Mouse (Mus musculus) forebrain, embryonic 13.5 days (tissue): ENCODE results near the gene Rsrc1. TPM values are rescaled to one million over a fixed set of nuclear protein-coding genes. Genes with fewer than 3 reads are reported as not detected.
A peak's percentile ranks its signal among the peaks of the same experiment; 100 is the strongest.

Experiments
- ATAC-seq: fragments of 200-750 bp; cut with Nextera tagmentation; 2 replicates; pipeline ENCODE4 v1.8.0; 2017
- H3K27ac ChIP-seq: fragments of 300-500 bp; sonication (generic); 2 replicates; pipeline ENCODE4 v1.5.1; 2015; ENCODE audit warnings: inconsistent platforms, mild to moderate bottlenecking, moderate library complexity
- H3K27me3 ChIP-seq: fragments of 300-500 bp; sonication (generic); 2 replicates; pipeline ENCODE4 v1.6.1; 2015; ENCODE audit warnings: mild to moderate bottlenecking, inconsistent platforms
- H3K36me3 ChIP-seq: fragments of 300-500 bp; sonication (generic); 2 replicates; pipeline ENCODE4 v1.6.1; 2015; ENCODE audit warnings: mild to moderate bottlenecking, inconsistent platforms; ENCODE audit not compliant: poor library complexity, severe bottlenecking
- H3K4me1 ChIP-seq: fragments of 300-500 bp; sonication (generic); 2 replicates; pipeline ENCODE4 v1.6.1; 2015; ENCODE audit warnings: inconsistent platforms
- H3K4me2 ChIP-seq: fragments of 300-500 bp; sonication (generic); 2 replicates; pipeline ENCODE4 v1.6.1; 2015; ENCODE audit warnings: inconsistent platforms, mild to moderate bottlenecking, moderate library complexity
- H3K4me3 ChIP-seq: fragments of 300-500 bp; sonication (generic); 2 replicates; pipeline ENCODE4 v1.5.1; 2015; ENCODE audit warnings: mild to moderate bottlenecking, inconsistent platforms
- H3K9ac ChIP-seq: fragments of 300-500 bp; sonication (generic); 2 replicates; pipeline ENCODE4 v1.6.1; 2015; ENCODE audit warnings: mild to moderate bottlenecking, inconsistent platforms
- H3K9me3 ChIP-seq: fragments of 300-500 bp; sonication (generic); replicated peaks from 2 replicates; pipeline ENCODE4 v1.6.1; 2016; ENCODE audit warnings: inconsistent platforms
- WGBS: fragments of 180-500 bp; shearing (Covaris S2); methylation state at CpG from one replicate; pipeline ENCODE4 v1.1.7; 2015; 5-methylcytosine and 5-hydroxymethylcytosine counted together
- polyA plus RNA-seq: library from polyadenylated mRNA; unstranded; fragments of >200 nt; fragmentation: Nextera tagmentation; extraction: Ambion mirVana; gene quantifications from 2 replicates; pipeline ENCODE4 v1.2.1, GENCODE M21; 2015

Gene Rsrc1
- polyA plus RNA-seq, 1 experiment from 2014 or later, result 32.4 TPM

- Histone ChIP-seq H3K27ac (no peak overlapping the region), H3K4me1 (peaks cover 29% of the 10 kb centered on the region), H3K36me3 (no peaks in the 10 kb centered on the region), H3K4me2 (no peak overlapping the region), H3K9ac (no peak overlapping the region), H3K27me3 (peaks cover 93% of the 10 kb centered on the region), H3K4me3 (no peak overlapping the region), H3K9me3 (no peaks in the 10 kb centered on the region)
- 3% methylated on average over 13 of the region's 13 CpGs for WGBS
- no peak for ATAC-seq
Observed at GRCm38 (mm10) chr3:66976889-66977615, 4.1 kb upstream of the Rsrc1 start.

- no peaks in the 10 kb centered on the region for H3K36me3 ChIP-seq
- no peak overlapping the region for H3K4me2 ChIP-seq
- no peak overlapping the region for H3K27ac ChIP-seq
- no peak overlapping the region for H3K9ac ChIP-seq
- WGBS, result under 1% methylated on average over 25 of the region's 25 CpGs
- ATAC-seq, result no peak
- H3K4me3 ChIP-seq, result no peak overlapping the region
- peaks cover 37% of the 10 kb centered on the region for H3K4me1 ChIP-seq
- no peaks in the 10 kb centered on the region for H3K9me3 ChIP-seq
- H3K27me3 ChIP-seq, result peaks cover 94% of the 10 kb centered on the region
Observed at GRCm38 (mm10) chr3:66977811-66978456, 3.3 kb upstream of the Rsrc1 start.

- WGBS, result under 1% methylated on average over 45 of the region's 45 CpGs
- peak overlapping the region; percentile 34; the same call in 1 of the 2 replicates for H3K9ac ChIP-seq
- no peak overlapping the region for H3K27ac ChIP-seq
- peaks cover 92% of the 10 kb centered on the region for H3K27me3 ChIP-seq
- ATAC-seq, result 0 out of 2 replicates have a peak, but pooled peaks have one; percentile 5
- peak overlapping the region; percentile 26 for H3K4me3 ChIP-seq
- H3K36me3 ChIP-seq, result no peaks in the 10 kb centered on the region
- H3K4me2 ChIP-seq, result peak overlapping the region; percentile 33
- H3K4me1 ChIP-seq, result peaks cover 30% of the 10 kb centered on the region
- H3K9me3 ChIP-seq, result no peaks in the 10 kb centered on the region
Observed at GRCm38 (mm10) chr3:66978457-66979381, 2.5 kb upstream of the Rsrc1 start.

GRCm38 (mm10) chr3:66979491-66979890, 1.7 kb upstream of the Rsrc1 start:
- no peaks in the 10 kb centered on the region for H3K9me3 ChIP-seq
- H3K4me3 ChIP-seq, result peak overlapping the region; percentile 26; the same call in 1 of the 2 replicates
- WGBS, result 5% methylated on average over 9 of the region's 9 CpGs
- H3K36me3 ChIP-seq, result no peaks in the 10 kb centered on the region
- H3K9ac ChIP-seq, result no peak overlapping the region
- H3K27me3 ChIP-seq, result peaks cover 92% of the 10 kb centered on the region
- ATAC-seq, result no peak
- no peak overlapping the region for H3K27ac ChIP-seq
- H3K4me2 ChIP-seq, result peak overlapping the region; percentile 13; the same call in 1 of the 2 replicates
- peaks cover 28% of the 10 kb centered on the region for H3K4me1 ChIP-seq

- Histone ChIP-seq H3K4me2 (peak overlapping the region; percentile 61), H3K9ac (peak overlapping the region; percentile 45), H3K27ac (no peak overlapping the region), H3K27me3 (peaks cover 87% of the 10 kb centered on the region), H3K4me1 (peaks cover 28% of the 10 kb centered on the region), H3K36me3 (no peaks in the 10 kb centered on the region), H3K4me3 (peak overlapping the region; percentile 41), H3K9me3 (no peaks in the 10 kb centered on the region)
- 2% methylated on average over 29 of the region's 29 CpGs for WGBS
- ATAC-seq, result no peak
Observed at GRCm38 (mm10) chr3:66980111-66980975, 847 bp upstream of the Rsrc1 start.

GRCm38 (mm10) chr3:66981706-66982105, 516 bp downstream of the Rsrc1 start, which contains the start of gene Shox2:
Shox2 (minus strand) TSS chr3:66981771.
- Histone ChIP-seq H3K9ac (peak within 1 kb of the TSS; percentile 45), H3K4me2 (peak within 1 kb of the TSS; percentile 61), H3K36me3 (no peaks in the 10 kb centered on the region), H3K27ac (no peak within 1 kb of the TSS), H3K4me1 (peaks cover 35% of the 10 kb centered on the region), H3K27me3 (peaks cover 77% of the 10 kb centered on the region), H3K9me3 (no peaks in the 10 kb centered on the region), H3K4me3 (peak within 1 kb of the TSS; percentile 41)
- ATAC-seq, result no peak
- WGBS, result under 1% methylated on average over 15 of the region's 15 CpGs

GRCm38 (mm10) chr3:66982181-66982911, 1.2 kb downstream of the Rsrc1 start:
- no peaks in the 10 kb centered on the region for H3K36me3 ChIP-seq
- no peak for ATAC-seq
- peaks cover 35% of the 10 kb centered on the region for H3K4me1 ChIP-seq
- peaks cover 71% of the 10 kb centered on the region for H3K27me3 ChIP-seq
- WGBS, result 0% methylated on average over 29 of the region's 29 CpGs
- no peak overlapping the region for H3K27ac ChIP-seq
- H3K4me3 ChIP-seq, result peak overlapping the region; percentile 41
- H3K9me3 ChIP-seq, result no peaks in the 10 kb centered on the region
- no peak overlapping the region for H3K9ac ChIP-seq
- H3K4me2 ChIP-seq, result peak overlapping the region; percentile 61

GRCm38 (mm10) chr3:66983481-66983880, 2.3 kb downstream of the Rsrc1 start:
- Histone ChIP-seq H3K4me1 (peaks cover 34% of the 10 kb centered on the region), H3K27ac (no peak overlapping the region), H3K36me3 (no peaks in the 10 kb centered on the region), H3K9me3 (no peaks in the 10 kb centered on the region), H3K4me2 (no peak overlapping the region), H3K4me3 (no peak overlapping the region), H3K9ac (no peak overlapping the region), H3K27me3 (peaks cover 60% of the 10 kb centered on the region)
- WGBS, result 19% methylated on average over 3 of the region's 3 CpGs
- no peak for ATAC-seq

- H3K27me3 ChIP-seq, result peaks cover 37% of the 10 kb centered on the region
- H3K4me2 ChIP-seq, result peak overlapping the region; percentile 68
- 0 out of 2 replicates have a peak overlapping the region, but pooled peaks have one; percentile 31 for H3K27ac ChIP-seq
- H3K9ac ChIP-seq, result peak overlapping the region; percentile 85
- WGBS, result under 1% methylated on average over 60 of the region's 60 CpGs
- no peaks in the 10 kb centered on the region for H3K9me3 ChIP-seq
- H3K4me3 ChIP-seq, result peak overlapping the region; percentile 83
- peaks cover 28% of the 10 kb centered on the region for H3K4me1 ChIP-seq
- ATAC-seq, result peak; percentile 96
- no peaks in the 10 kb centered on the region for H3K36me3 ChIP-seq
Observed at GRCm38 (mm10) chr3:66985539-66986286, 4.5 kb downstream of the Rsrc1 start.

- H3K36me3 ChIP-seq, result no peaks in the 10 kb centered on the region
- ATAC-seq, result no peak
- WGBS, result 3% methylated on average over 1 of the region's 1 CpGs
- peaks cover 23% of the 10 kb centered on the region for H3K4me1 ChIP-seq
- H3K27me3 ChIP-seq, result peaks cover 32% of the 10 kb centered on the region
- H3K9me3 ChIP-seq, result no peaks in the 10 kb centered on the region
- peak overlapping the region; percentile 68 for H3K4me2 ChIP-seq
- peak overlapping the region; percentile 83 for H3K4me3 ChIP-seq
- H3K27ac ChIP-seq, result no peak overlapping the region
- peak overlapping the region; percentile 85 for H3K9ac ChIP-seq
Observed at GRCm38 (mm10) chr3:66986287-66986560, 5.0 kb downstream of the Rsrc1 start.
